Mouse (Mus musculus) small intestine, adult 2 months (tissue): ENCODE data around the gene Pou2f1.
A peak's percentile ranks its signal among the peaks of the same experiment; 100 is the strongest.

Source experiments
- CTCF ChIP-seq: fragments of 200-500 bp; IDR thresholded peaks from 2 replicates; pipeline ENCODE4 v1.5.1; 2012; ENCODE audit warnings: low read depth, mild to moderate bottlenecking, control low read depth, inconsistent platforms, low read length, moderate library complexity, mixed read lengths; ENCODE audit not compliant: insufficient replicate concordance, insufficient read length; ENCODE audit errors: extremely low read depth
- POLR2A ChIP-seq: fragments of 200-500 bp; IDR thresholded peaks from 2 replicates; pipeline ENCODE4 v1.6.1; 2012; ENCODE audit warnings: low read depth, mild to moderate bottlenecking, control low read depth, inconsistent platforms, low read length, moderate library complexity

- TF ChIP-seq POLR2A (no peak), CTCF (peak; percentile 56; the same call in 1 of the 2 replicates)
Observed at GRCm38 (mm10) chr1:165858356-165858755, 144.1 kb downstream of the Pou2f1 start.
